Mouse (Mus musculus) brain, embryonic 14.5 days (tissue): ENCODE data around the gene Lsm8. TPM values are rescaled to one million over a fixed set of nuclear protein-coding genes. Genes with fewer than 3 reads are reported as not detected.

Experiments
- DNase-seq: peaks from one replicate; pipeline ENCODE4 v3.0.0-alpha.2; 2011; ENCODE audit warnings: low read depth
- CTCF ChIP-seq: fragments of 200-500 bp; IDR thresholded peaks from 2 replicates; pipeline ENCODE4 v1.5.1; 2012; ENCODE audit warnings: inconsistent platforms, mild to moderate bottlenecking, moderate library complexity, borderline replicate concordance; ENCODE audit not compliant: insufficient read depth, insufficient read length; ENCODE audit errors: extremely low read depth
- POLR2A ChIP-seq: fragments of 200-500 bp; IDR thresholded peaks from 2 replicates; pipeline ENCODE4 v1.6.1; 2012; ENCODE audit warnings: mild to moderate bottlenecking, inconsistent platforms, borderline replicate concordance; ENCODE audit not compliant: poor library complexity, insufficient read depth, insufficient read length, severe bottlenecking; ENCODE audit errors: extremely low read depth
- polyA plus RNA-seq: library from polyadenylated mRNA; depleted of rRNA; stranded (reverse); fragments of >200 nt; gene quantifications from 2 replicates; pipeline ENCODE4 v1.2.3, GENCODE M21; 2012; rRNA removed

Lsm8 gene
- polyA plus RNA-seq, 1 experiment = 75.8 TPM

- no peak for TF ChIP-seq CTCF
- TF ChIP-seq POLR2A = no peak
- DNase-seq = no peak
Observed at GRCm38 (mm10) chr6:18866018-18866417, 17.6 kb downstream of the Lsm8 start, which contains the start of gene Ankrd7. TSS of gene Ankrd7 (plus strand) at chr6:18866318.

- TF ChIP-seq POLR2A = no peak
- TF ChIP-seq CTCF = no peak
- DNase-seq = no peak
Observed at GRCm38 (mm10) chr6:18889030-18889429, 40.7 kb downstream of the Lsm8 start.

GRCm38 (mm10) chr6:18894142-18894541, 45.8 kb downstream of the Lsm8 start:
- TF ChIP-seq POLR2A (no peak), CTCF (no peak)
- no peak for DNase-seq

Other genes with a start within 250 kb of the Lsm8 start
- 0.09 TPM in 1 of 2 replicates, not detected in the other for gene Ankrd7, start 17.7 kb downstream of the Lsm8 start, polyA plus RNA-seq